Mouse (Mus musculus): ENCODE results near the gene Arid1b. TPM values are rescaled to one million over a fixed set of nuclear protein-coding genes. Genes with fewer than 3 reads are reported as not detected.

Gene Arid1b
- total RNA-seq, 2 experiments from 2014 or later: 23.5 to 27.7 TPM

GRCm38 (mm10) chr17:5017065-5017464, 22.9 kb downstream of the Arid1b start:
- no peak for DNase-seq

- DNase-seq: no peak
These were observed 27.3 kb downstream of the Arid1b start for GRCm38 (mm10) chr17:5021303-5022003.

- no peak for DNase-seq
These were observed 27.9 kb downstream of the Arid1b start for GRCm38 (mm10) chr17:5022019-5022544.

DNA sequence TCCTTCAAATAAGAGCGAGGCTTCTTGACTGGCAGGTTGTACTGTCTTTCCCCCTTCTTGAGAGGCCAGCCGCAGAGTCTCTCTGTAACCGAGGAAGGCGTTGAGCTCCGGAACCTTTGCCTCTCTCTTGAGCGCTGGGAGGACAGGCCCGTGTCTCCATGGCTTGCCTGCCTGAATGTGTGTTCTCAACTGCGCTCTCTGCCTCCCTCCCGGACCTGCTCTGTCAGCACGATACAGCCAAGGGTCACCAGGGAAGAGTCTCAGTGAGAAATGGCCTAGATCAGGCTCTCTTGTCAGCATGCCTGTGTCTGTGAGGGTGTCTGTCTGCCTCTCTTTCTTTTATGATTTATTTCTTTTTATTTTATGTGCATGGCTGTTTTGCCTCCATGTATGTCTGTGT, 29.6 kb downstream of the Arid1b start:
- DNase-seq: no peak

GRCm38 (mm10) chr17:5025400-5025799, 31.3 kb downstream of the Arid1b start:
- no peak for DNase-seq

DNA sequence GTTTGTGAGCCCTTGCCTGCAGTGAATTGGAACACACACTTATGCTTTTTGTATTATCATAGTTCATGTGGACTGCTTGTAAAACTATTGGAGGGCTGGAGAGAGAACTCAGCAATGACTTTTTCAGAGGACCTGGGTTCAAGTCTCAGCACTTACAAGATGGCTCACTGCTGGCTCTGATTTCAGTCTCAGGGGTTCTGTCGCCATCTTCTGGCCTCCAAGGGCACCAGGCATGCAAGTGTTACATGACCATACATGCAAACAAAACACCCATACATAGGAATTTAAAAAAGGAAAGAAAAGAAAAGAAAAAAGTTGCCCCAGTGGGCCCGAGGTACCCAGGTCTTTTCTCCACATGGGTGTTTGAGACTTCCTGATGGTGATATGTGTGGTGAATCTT, 32.4 kb downstream of the Arid1b start:
- no peak for DNase-seq

GRCm38 (mm10) chr17:5029148-5029547, 35.0 kb downstream of the Arid1b start:
- DNase-seq: no peak

GRCm38 (mm10) chr17:5030290-5030689, 36.2 kb downstream of the Arid1b start:
- DNase-seq: no peak

DNA sequence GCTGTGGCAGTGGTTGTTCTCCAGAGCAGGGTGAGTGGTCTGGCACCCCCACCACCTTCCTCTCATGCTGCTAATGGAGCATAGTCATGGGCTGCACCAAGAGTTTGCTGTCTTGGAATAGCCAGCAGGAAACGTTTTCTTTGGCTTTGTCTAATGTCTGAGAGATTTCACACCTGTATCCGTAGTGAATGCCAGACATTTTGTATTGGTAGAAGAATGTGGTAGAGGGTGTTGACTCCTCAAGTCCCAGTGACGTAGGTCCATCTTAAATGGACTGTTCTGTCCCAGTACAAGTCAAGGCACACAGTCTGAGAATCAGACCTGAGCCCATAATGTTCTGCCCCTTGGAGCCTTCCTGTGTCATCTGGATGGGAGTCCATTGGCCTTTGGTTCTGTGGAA, 39.2 kb downstream of the Arid1b start:
- DNase-seq: peak in 1 of 2 experiments; percentile 60

GRCm38 (mm10) chr17:5034201-5034600, 40.1 kb downstream of the Arid1b start:
- DNase-seq: no peak

- DNase-seq: no peak
These were observed 42.2 kb downstream of the Arid1b start for GRCm38 (mm10) chr17:5036200-5036835.

GRCm38 (mm10) chr17:5037199-5037598, 43.1 kb downstream of the Arid1b start:
- no peak for DNase-seq

GRCm38 (mm10) chr17:5039826-5040225, 45.7 kb downstream of the Arid1b start:
- no peak for DNase-seq

DNA sequence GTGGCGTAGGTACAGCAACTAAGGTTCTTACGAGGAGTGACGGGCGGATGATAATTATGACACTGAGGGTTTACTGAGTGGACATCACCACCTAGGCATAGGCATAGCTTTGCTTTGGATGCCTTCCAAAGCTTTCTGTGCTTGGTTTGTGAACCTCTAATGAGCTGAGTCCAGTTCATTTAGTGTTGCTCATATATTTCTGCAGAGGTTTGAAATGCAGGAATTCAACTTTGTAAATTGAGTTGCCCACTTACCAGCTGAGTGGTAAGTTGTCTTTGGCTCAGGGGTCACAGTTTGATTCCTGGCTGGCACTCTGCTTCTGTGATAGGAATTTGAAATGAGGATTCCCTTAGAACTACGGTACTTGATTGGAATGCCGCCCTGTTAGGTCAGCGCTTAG, 49.7 kb downstream of the Arid1b start:
- no peak for DNase-seq

- no peak for DNase-seq
These were observed 51.5 kb downstream of the Arid1b start for GRCm38 (mm10) chr17:5045613-5046012.

- no peak for DNase-seq
These were observed 53.2 kb downstream of the Arid1b start for GRCm38 (mm10) chr17:5047373-5047772.

DNA sequence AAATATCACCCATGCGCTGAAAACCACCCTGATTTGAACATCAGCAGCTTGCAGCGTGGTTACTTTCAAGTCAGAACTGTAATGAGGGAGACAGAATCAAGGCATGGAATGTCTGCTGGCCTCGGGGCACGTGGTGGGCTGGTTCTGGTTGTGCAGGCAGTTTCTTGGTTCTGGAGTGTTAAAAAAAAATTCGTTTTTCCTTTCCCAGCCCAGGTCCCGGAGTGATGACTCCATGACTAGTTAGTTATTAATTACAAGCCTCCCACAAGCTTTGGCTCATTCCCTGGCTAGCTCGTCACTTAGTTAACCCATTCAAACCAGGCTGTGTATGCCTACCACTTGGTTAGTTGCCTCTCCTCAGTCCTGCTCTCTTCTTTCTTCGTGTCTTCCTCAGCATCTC, 56.1 kb downstream of the Arid1b start:
- no peak for DNase-seq

DNA sequence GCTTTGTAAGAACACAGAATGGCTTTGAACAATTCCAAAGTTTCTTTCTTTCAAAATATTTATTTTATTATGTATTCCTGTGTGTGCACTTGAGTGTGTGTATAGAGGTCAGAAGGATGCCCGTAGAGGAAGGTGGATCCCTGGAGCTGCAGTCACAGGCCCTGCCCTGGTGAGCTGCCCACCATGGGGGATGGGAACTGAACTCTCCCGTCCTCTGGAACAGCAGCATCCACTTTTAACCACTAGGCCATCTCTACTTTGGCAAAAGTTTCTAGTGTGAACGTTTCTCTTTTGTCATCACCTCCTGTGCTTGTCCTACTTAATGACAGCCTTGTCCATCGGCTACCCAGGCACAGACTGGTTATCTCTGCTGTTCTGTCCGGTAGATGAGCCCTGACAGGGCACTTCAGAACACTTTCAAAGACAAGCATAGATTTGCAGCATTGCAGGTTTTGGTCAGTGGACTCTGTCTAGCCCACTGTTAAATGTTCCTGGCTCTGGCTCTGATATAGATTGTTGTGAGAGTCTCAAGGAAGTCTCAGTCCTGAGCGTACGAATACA, 56.9 kb downstream of the Arid1b start:
- DNase-seq: peak in 1 of 2 experiments; percentile 35

- no peak for DNase-seq
These were observed 58.1 kb downstream of the Arid1b start for GRCm38 (mm10) chr17:5052091-5052799.

- no peak for DNase-seq
These were observed 58.7 kb downstream of the Arid1b start for GRCm38 (mm10) chr17:5052800-5053179.

- DNase-seq: no peak
These were observed 59.1 kb downstream of the Arid1b start for GRCm38 (mm10) chr17:5053201-5053600.

GRCm38 (mm10) chr17:5055412-5055811, 61.3 kb downstream of the Arid1b start:
- DNase-seq: no peak

- no peak for DNase-seq
These were observed 62.5 kb downstream of the Arid1b start for GRCm38 (mm10) chr17:5056654-5057053.
